Mouse (Mus musculus) cerebral cortex, adult 2 months (tissue): ENCODE data around the gene Mtnr1b.

ENCODE experiments used
- WGBS: fragments of 180-500 bp; shearing (Covaris S2); methylation state at CpG from one replicate; pipeline ENCODE4 v1.1.7; 2018; 5-methylcytosine and 5-hydroxymethylcytosine counted together

Mtnr1b gene

GRCm38 (mm10) chr9:15786610-15787009, 87.7 kb downstream of the Mtnr1b start:
- 93% methylated on average over 2 of the region's 2 CpGs for WGBS

- 80% methylated on average over 3 of the region's 3 CpGs for WGBS
These were observed 88.2 kb downstream of the Mtnr1b start for GRCm38 (mm10) chr9:15786192-15786591.

GRCm38 (mm10) chr9:15781936-15782335, 92.4 kb downstream of the Mtnr1b start:
- 74% methylated on average over 4 of the region's 4 CpGs for WGBS

GRCm38 (mm10) chr9:15774911-15775310, 99.4 kb downstream of the Mtnr1b start:
- WGBS, result 67% methylated on average over 1 of the region's 1 CpGs
